ENCODE assay signal across 8 mouse cellular contexts in the genomic region with DNA sequence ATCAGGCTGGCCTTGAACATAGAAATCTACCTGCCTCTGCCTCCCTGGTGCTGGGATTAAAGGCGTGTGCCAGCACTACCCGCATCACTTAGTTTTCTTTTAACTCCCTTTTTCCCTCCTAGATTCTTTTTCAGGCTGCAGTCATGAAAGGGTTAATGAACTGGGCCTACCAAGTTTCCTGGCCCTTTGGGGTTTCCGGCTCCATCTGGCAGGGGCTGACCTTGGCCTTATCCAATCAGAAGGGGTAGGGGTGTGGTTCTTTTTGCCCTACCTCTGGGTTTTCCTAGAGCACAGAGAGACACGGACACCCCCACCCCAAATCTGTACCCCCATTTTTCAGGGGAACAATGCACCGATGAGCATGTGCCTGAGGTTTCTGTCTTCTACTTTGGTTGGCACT. TPM values are rescaled to one million over a fixed set of nuclear protein-coding genes. Genes with fewer than 3 reads are reported as not detected.
DNase-seq lines count a peak whose midpoint lies in the region; ATAC-seq lines count a peak whose summit lies in the region.

No protein-coding gene starts in this region.

- no peaks in the 10 kb centered on the region for H3K9me3 ChIP-seq in hindbrain, embryonic 13.5 days

- DNase-seq in cerebellum, postnatal 25 days = peak; percentile 32 to 65
- DNase-seq in cerebellum, adult 11 months = no peak
- peak; percentile 93 for DNase-seq in adrenal gland, postnatal 14 days
- DNase-seq in forelimb bud, embryonic 11.5 days (ENCODE audit: low read depth, low spot score) = peak; percentile 84
- peak; percentile 80 for DNase-seq in liver
- DNase-seq in naive thymus-derived CD4-positive, alpha-beta T cell, adult 2 months (ENCODE audit: low read depth) = peak; percentile 73
- DNase-seq in frontal cortex, postnatal 25 days (ENCODE audit: low spot score in 2 of 2) = no peak

- peaks cover 41% of the 10 kb centered on the region for H3K4me1 ChIP-seq in hindbrain, embryonic 13.5 days (replicated peaks)

- no peaks in the 10 kb centered on the region for H3K27me3 ChIP-seq in hindbrain, embryonic 13.5 days

- peak overlapping the region; percentile 74 for H3K4me2 ChIP-seq in hindbrain, embryonic 13.5 days

- WGBS in hindbrain, embryonic 13.5 days = 42% methylated on average over 5 of the region's 5 CpGs

- H3K36me3 ChIP-seq in hindbrain, embryonic 13.5 days = peaks cover 56% of the 10 kb centered on the region

- H3K27ac ChIP-seq in hindbrain, embryonic 13.5 days = no peak overlapping the region

- no peak for ATAC-seq in hindbrain, embryonic 13.5 days (ENCODE audit: low FRiP score)

- no peak overlapping the region for H3K4me3 ChIP-seq in hindbrain, embryonic 13.5 days

- peak overlapping the region; percentile 53 for H3K9ac ChIP-seq in hindbrain, embryonic 13.5 days

RNA-seq across cellular contexts. Expression of gene Mta2, which starts 3.1 kb away (rescaled TPM):
- 93.1 and 105 TPM in 2 replicates for total RNA-seq in adrenal gland, postnatal 14 days (2021)
- 133 and 137 TPM in 2 replicates for polyA plus RNA-seq in hindbrain, embryonic 13.5 days (2015; fragmentation: Nextera tagmentation; extraction: Ambion mirVana)

RNA-seq across cellular contexts. Expression of gene Tut1, which starts 8.9 kb away (rescaled TPM):
- total RNA-seq in adrenal gland, postnatal 14 days (2021) = 20.2 and 21.7 TPM in 2 replicates
- polyA plus RNA-seq in hindbrain, embryonic 13.5 days (2015; fragmentation: Nextera tagmentation; extraction: Ambion mirVana) = 29.4 and 31.1 TPM in 2 replicates

RNA-seq across cellular contexts. Expression of gene Eml3, which starts 15.4 kb away (rescaled TPM):
- 45.4 and 49.5 TPM in 2 replicates for total RNA-seq in adrenal gland, postnatal 14 days (2021)
- 9.4 and 11.3 TPM in 2 replicates for polyA plus RNA-seq in hindbrain, embryonic 13.5 days (2015; fragmentation: Nextera tagmentation; extraction: Ambion mirVana)

RNA-seq across cellular contexts. Expression of gene Rom1, which starts 15.6 kb away (rescaled TPM):
- 25.7 and 33.3 TPM in 2 replicates for total RNA-seq in adrenal gland, postnatal 14 days (2021)
- 1.6 and 1.8 TPM in 2 replicates for polyA plus RNA-seq in hindbrain, embryonic 13.5 days (2015; fragmentation: Nextera tagmentation; extraction: Ambion mirVana)

RNA-seq across cellular contexts. Expression of gene Eef1g, which starts 22.1 kb away (rescaled TPM):
- total RNA-seq in adrenal gland, postnatal 14 days (2021) = 355 and 413 TPM in 2 replicates
- 344 and 348 TPM in 2 replicates for polyA plus RNA-seq in hindbrain, embryonic 13.5 days (2015; fragmentation: Nextera tagmentation; extraction: Ambion mirVana)

Comparison
In these comparisons a context has a peak if more than half of its experiments do, and no peak if none do; other contexts are left out.
1. DNase-seq: peak in cerebellum, postnatal 25 days (2 of 2), adrenal gland, postnatal 14 days (single experiment), forelimb bud, embryonic 11.5 days (single experiment), liver (single experiment) and naive thymus-derived CD4-positive, alpha-beta T cell, adult 2 months (single experiment); none in cerebellum, adult 11 months (single experiment) and frontal cortex, postnatal 25 days (0 of 2).